Mouse (Mus musculus) liver, adult 2 months (tissue): Measurements from ENCODE around the gene Ahsg.

Experiments
- CTCF ChIP-seq: fragments of 200-500 bp; IDR thresholded peaks from 2 replicates; pipeline ENCODE4 v1.5.1; 2011; ENCODE audit warnings: low read depth, low read length, control low read depth
- POLR2A ChIP-seq: fragments of 200-500 bp; IDR thresholded peaks from 2 replicates; pipeline ENCODE4 v1.6.1; 2011; ENCODE audit warnings: low read length, control low read depth; ENCODE audit not compliant: insufficient read depth; ENCODE audit errors: extremely low read depth

- TF ChIP-seq POLR2A = no peak
- TF ChIP-seq CTCF = no peak
These were observed 23.2 kb downstream of the Ahsg start for GRCm38 (mm10) chr16:22914276-22914675.
